Mouse (Mus musculus) liver, adult 2 months (tissue): ENCODE measurements at regions not wholly inside any gene's neighbourhood (a gene's known extent, or its start where the extent isn't known, plus 50 kb on each side); places are given as distances from the start of the nearest gene placed in this dataset.

Source experiments
- CTCF ChIP-seq: fragments of 200-500 bp; IDR thresholded peaks from 2 replicates; pipeline ENCODE4 v1.5.1; 2011; ENCODE audit warnings: low read depth, low read length, control low read depth
- POLR2A ChIP-seq: fragments of 200-500 bp; IDR thresholded peaks from 2 replicates; pipeline ENCODE4 v1.6.1; 2011; ENCODE audit warnings: low read length, control low read depth; ENCODE audit not compliant: insufficient read depth; ENCODE audit errors: extremely low read depth

DNA sequence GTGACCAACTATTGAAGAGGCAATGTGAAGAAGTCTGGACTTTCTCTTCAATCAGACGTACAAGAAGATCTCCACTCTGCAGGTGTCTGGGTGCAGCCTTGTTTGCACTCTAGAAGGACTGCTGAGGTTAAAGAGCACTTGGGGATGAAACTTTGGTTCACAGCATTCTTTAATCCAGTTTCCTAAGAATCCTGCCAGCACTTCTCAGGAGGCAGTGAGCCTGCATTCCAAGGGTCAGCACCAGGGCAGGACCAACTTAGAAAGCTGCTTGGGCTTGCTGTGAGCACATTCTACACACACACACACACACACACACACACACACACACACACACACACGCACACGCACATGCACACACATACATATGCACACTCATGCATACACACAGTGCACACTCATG, 304.4 kb downstream of the Hlx start:
- TF ChIP-seq CTCF (no peak), POLR2A (no peak)
